Mouse (Mus musculus) heart, embryonic 13.5 days (tissue): ENCODE measurements around the gene Traf3ip2. TPM values are rescaled to one million over a fixed set of nuclear protein-coding genes. Genes with fewer than 3 reads are reported as not detected.
A peak's percentile ranks its signal among the peaks of the same experiment; 100 is the strongest.

Experiments used
- ATAC-seq: fragments of 200-750 bp; cut with Nextera tagmentation; 2 replicates; pipeline ENCODE4 v1.8.0; 2017; ENCODE audit warnings: moderate TSS enrichment; ENCODE audit not compliant: insufficient number of reproducible peaks, low FRiP score, low TSS enrichment; ENCODE audit errors: extremely low read depth
- H3K27ac ChIP-seq: fragments of 300-500 bp; sonication (generic); replicated peaks from 2 replicates; pipeline ENCODE4 v1.5.1; 2015; ENCODE audit warnings: moderate library complexity, mild to moderate bottlenecking, inconsistent platforms
- H3K27me3 ChIP-seq: fragments of 300-500 bp; sonication (generic); replicated peaks from 2 replicates; pipeline ENCODE4 v1.6.1; 2015; ENCODE audit warnings: mild to moderate bottlenecking, inconsistent platforms
- H3K36me3 ChIP-seq: fragments of 300-500 bp; sonication (generic); 2 replicates; pipeline ENCODE4 v1.6.1; 2015; ENCODE audit warnings: mild to moderate bottlenecking, inconsistent platforms
- H3K4me1 ChIP-seq: fragments of 300-500 bp; sonication (generic); 2 replicates; pipeline ENCODE4 v1.6.1; 2015; ENCODE audit warnings: inconsistent platforms
- H3K4me2 ChIP-seq: fragments of 300-500 bp; sonication (generic); 2 replicates; pipeline ENCODE4 v1.6.1; 2015; ENCODE audit warnings: inconsistent platforms, mild to moderate bottlenecking, moderate library complexity
- H3K4me3 ChIP-seq: fragments of 300-500 bp; sonication (generic); 2 replicates; pipeline ENCODE4 v1.5.1; 2015; ENCODE audit warnings: moderate library complexity, mild to moderate bottlenecking, inconsistent platforms
- H3K9ac ChIP-seq: fragments of 300-500 bp; sonication (generic); 2 replicates; pipeline ENCODE4 v1.6.1; 2015; ENCODE audit warnings: inconsistent platforms, mild to moderate bottlenecking, moderate library complexity
- H3K9me3 ChIP-seq: fragments of 300-500 bp; sonication (generic); 2 replicates; pipeline ENCODE4 v1.6.1; 2016; ENCODE audit warnings: inconsistent platforms
- WGBS: fragments of 180-500 bp; shearing (Covaris S2); methylation state at CpG from one replicate; pipeline ENCODE4 v1.1.7; 2015; ENCODE audit warnings: mixed read lengths; 5-methylcytosine and 5-hydroxymethylcytosine counted together
- polyA plus RNA-seq: library from polyadenylated mRNA; unstranded; fragments of >200 nt; fragmentation: Nextera tagmentation; extraction: Ambion mirVana; gene quantifications from 2 replicates; pipeline ENCODE4 v1.2.1, GENCODE M21; 2015

Gene Traf3ip2
- polyA plus RNA-seq, 1 experiment from 2014 or later, result 10.3 TPM

GRCm38 (mm10) chr10:39618431-39618830 is 5.7 kb downstream of the Traf3ip2 start:
- ATAC-seq, result no peak
- Histone ChIP-seq H3K4me2 (no peak overlapping the region), H3K4me1 (peaks cover 29% of the 10 kb centered on the region), H3K27me3 (no peaks in the 10 kb centered on the region), H3K9ac (no peak overlapping the region), H3K4me3 (no peak overlapping the region), H3K27ac (no peak overlapping the region), H3K9me3 (no peaks in the 10 kb centered on the region), H3K36me3 (peaks cover 43% of the 10 kb centered on the region)
- 78% methylated on average over 10 of the region's 10 CpGs for WGBS

- WGBS, result 77% methylated on average over 5 of the region's 5 CpGs
- no peak for ATAC-seq
- no peak overlapping the region for H3K27ac ChIP-seq
These were observed 7.9 kb downstream of the Traf3ip2 start for GRCm38 (mm10) chr10:39620626-39621025.

GRCm38 (mm10) chr10:39623806-39624205 is 11.1 kb downstream of the Traf3ip2 start:
- no peak overlapping the region for H3K9ac ChIP-seq
- H3K9me3 ChIP-seq, result no peaks in the 10 kb centered on the region
- H3K4me2 ChIP-seq, result no peak overlapping the region
- no peak overlapping the region for H3K4me3 ChIP-seq
- H3K4me1 ChIP-seq, result peaks cover 34% of the 10 kb centered on the region
- WGBS, result 71% methylated on average over 6 of the region's 6 CpGs
- no peaks in the 10 kb centered on the region for H3K27me3 ChIP-seq
- no peak for ATAC-seq
- H3K36me3 ChIP-seq, result peaks cover 45% of the 10 kb centered on the region
- no peak overlapping the region for H3K27ac ChIP-seq

More at GRCm38 (mm10) chr10:39620626-39621025, 7.9 kb downstream of the Traf3ip2 start:
- no peak overlapping the region for H3K4me3 ChIP-seq
- peaks cover 28% of the 10 kb centered on the region for H3K4me1 ChIP-seq
- H3K27me3 ChIP-seq, result no peaks in the 10 kb centered on the region
- H3K9me3 ChIP-seq, result no peaks in the 10 kb centered on the region
- no peak overlapping the region for H3K4me2 ChIP-seq
- H3K9ac ChIP-seq, result no peak overlapping the region
- H3K36me3 ChIP-seq, result peaks cover 48% of the 10 kb centered on the region

- no peak overlapping the region for H3K27ac ChIP-seq
- no peak overlapping the region for H3K4me3 ChIP-seq
- H3K4me1 ChIP-seq, result peaks cover 46% of the 10 kb centered on the region
- no peaks in the 10 kb centered on the region for H3K9me3 ChIP-seq
- peaks cover 37% of the 10 kb centered on the region for H3K36me3 ChIP-seq
- H3K27me3 ChIP-seq, result no peaks in the 10 kb centered on the region
- 54% methylated on average over 12 of the region's 12 CpGs for WGBS
- ATAC-seq, result no peak
- no peak overlapping the region for H3K4me2 ChIP-seq
- H3K9ac ChIP-seq, result peak overlapping the region; percentile 17; the same call in 1 of the 2 replicates
These were observed 12.3 kb downstream of the Traf3ip2 start for GRCm38 (mm10) chr10:39624837-39625625.

- Histone ChIP-seq H3K36me3 (peaks cover 30% of the 10 kb centered on the region), H3K9ac (no peak overlapping the region), H3K9me3 (no peaks in the 10 kb centered on the region), H3K4me1 (peaks cover 53% of the 10 kb centered on the region), H3K4me2 (no peak overlapping the region), H3K4me3 (no peak overlapping the region), H3K27ac (no peak overlapping the region), H3K27me3 (no peaks in the 10 kb centered on the region)
- WGBS, result 70% methylated on average over 11 of the region's 11 CpGs
- ATAC-seq, result no peak
These were observed 13.0 kb downstream of the Traf3ip2 start for GRCm38 (mm10) chr10:39625626-39626260.

- 82% methylated on average over 12 of the region's 12 CpGs for WGBS
- no peak for ATAC-seq
These were observed 13.6 kb downstream of the Traf3ip2 start for GRCm38 (mm10) chr10:39626376-39626775.

GRCm38 (mm10) chr10:39628799-39629517 is 16.2 kb downstream of the Traf3ip2 start:
- Histone ChIP-seq H3K4me1 (peaks cover 76% of the 10 kb centered on the region), H3K9me3 (no peaks in the 10 kb centered on the region), H3K4me3 (no peak overlapping the region), H3K27me3 (no peaks in the 10 kb centered on the region), H3K27ac (peak overlapping the region; percentile 88), H3K36me3 (peaks cover 29% of the 10 kb centered on the region), H3K9ac (peak overlapping the region; percentile 8; the same call in 1 of the 2 replicates), H3K4me2 (peak overlapping the region; percentile 15; the same call in 1 of the 2 replicates)
- ATAC-seq, result no peak
- 38% methylated on average over 10 of the region's 10 CpGs for WGBS

More at GRCm38 (mm10) chr10:39626376-39626775, 13.6 kb downstream of the Traf3ip2 start:
- no peaks in the 10 kb centered on the region for H3K27me3 ChIP-seq
- no peak overlapping the region for H3K4me3 ChIP-seq
- peaks cover 59% of the 10 kb centered on the region for H3K4me1 ChIP-seq
- no peak overlapping the region for H3K27ac ChIP-seq
- H3K36me3 ChIP-seq, result peaks cover 24% of the 10 kb centered on the region
- no peak overlapping the region for H3K4me2 ChIP-seq
- no peak overlapping the region for H3K9ac ChIP-seq
- H3K9me3 ChIP-seq, result no peaks in the 10 kb centered on the region

- peaks cover 66% of the 10 kb centered on the region for H3K4me1 ChIP-seq
- peak overlapping the region; percentile 88 for H3K27ac ChIP-seq
- no peaks in the 10 kb centered on the region for H3K27me3 ChIP-seq
- no peaks in the 10 kb centered on the region for H3K9me3 ChIP-seq
- H3K9ac ChIP-seq, result peak overlapping the region; percentile 57
- peak overlapping the region; percentile 31 for H3K4me3 ChIP-seq
- no peak for ATAC-seq
- H3K4me2 ChIP-seq, result peak overlapping the region; percentile 60
- H3K36me3 ChIP-seq, result peaks cover 37% of the 10 kb centered on the region
- WGBS, result 22% methylated on average over 18 of the region's 18 CpGs
These were observed 17.2 kb downstream of the Traf3ip2 start for GRCm38 (mm10) chr10:39629746-39630552.

GRCm38 (mm10) chr10:39630811-39631210 is 18.1 kb downstream of the Traf3ip2 start:
- Histone ChIP-seq H3K4me3 (no peak overlapping the region), H3K9me3 (no peaks in the 10 kb centered on the region), H3K4me1 (peaks cover 58% of the 10 kb centered on the region), H3K27me3 (no peaks in the 10 kb centered on the region), H3K9ac (peak overlapping the region; percentile 6; the same call in 1 of the 2 replicates), H3K27ac (peak overlapping the region; percentile 88), H3K36me3 (peaks cover 36% of the 10 kb centered on the region), H3K4me2 (peak overlapping the region; percentile 60)
- ATAC-seq, result no peak
- WGBS, result 30% methylated on average over 6 of the region's 6 CpGs

- H3K4me1 ChIP-seq, result peaks cover 52% of the 10 kb centered on the region
- H3K4me3 ChIP-seq, result no peak overlapping the region
- no peak overlapping the region for H3K4me2 ChIP-seq
- H3K36me3 ChIP-seq, result peaks cover 30% of the 10 kb centered on the region
- no peaks in the 10 kb centered on the region for H3K9me3 ChIP-seq
- H3K27me3 ChIP-seq, result no peaks in the 10 kb centered on the region
- peak overlapping the region; percentile 88; the same call in 1 of the 2 replicates for H3K27ac ChIP-seq
- H3K9ac ChIP-seq, result no peak overlapping the region
- 76% methylated on average over 14 of the region's 14 CpGs for WGBS
- no peak for ATAC-seq
These were observed 18.9 kb downstream of the Traf3ip2 start for GRCm38 (mm10) chr10:39631627-39632026.
